Mouse (Mus musculus) adrenal gland, postnatal 10 days (tissue): ENCODE results near the gene St8sia1. TPM values are rescaled to one million over a fixed set of nuclear protein-coding genes. Genes with fewer than 3 reads are reported as not detected.

Source experiments
- DNase-seq: peaks from one replicate; pipeline ENCODE4 v3.0.0; 2021; ENCODE audit warnings: mixed read lengths
- total RNA-seq, 2 experiments: library from RNA; stranded (reverse); gene quantifications; 2 replicates each; pipeline ENCODE4 v1.2.3; 2021

The St8sia1 gene
- total RNA-seq, 2 experiments from 2014 or later, result 1.7 to 2.5 TPM

DNA sequence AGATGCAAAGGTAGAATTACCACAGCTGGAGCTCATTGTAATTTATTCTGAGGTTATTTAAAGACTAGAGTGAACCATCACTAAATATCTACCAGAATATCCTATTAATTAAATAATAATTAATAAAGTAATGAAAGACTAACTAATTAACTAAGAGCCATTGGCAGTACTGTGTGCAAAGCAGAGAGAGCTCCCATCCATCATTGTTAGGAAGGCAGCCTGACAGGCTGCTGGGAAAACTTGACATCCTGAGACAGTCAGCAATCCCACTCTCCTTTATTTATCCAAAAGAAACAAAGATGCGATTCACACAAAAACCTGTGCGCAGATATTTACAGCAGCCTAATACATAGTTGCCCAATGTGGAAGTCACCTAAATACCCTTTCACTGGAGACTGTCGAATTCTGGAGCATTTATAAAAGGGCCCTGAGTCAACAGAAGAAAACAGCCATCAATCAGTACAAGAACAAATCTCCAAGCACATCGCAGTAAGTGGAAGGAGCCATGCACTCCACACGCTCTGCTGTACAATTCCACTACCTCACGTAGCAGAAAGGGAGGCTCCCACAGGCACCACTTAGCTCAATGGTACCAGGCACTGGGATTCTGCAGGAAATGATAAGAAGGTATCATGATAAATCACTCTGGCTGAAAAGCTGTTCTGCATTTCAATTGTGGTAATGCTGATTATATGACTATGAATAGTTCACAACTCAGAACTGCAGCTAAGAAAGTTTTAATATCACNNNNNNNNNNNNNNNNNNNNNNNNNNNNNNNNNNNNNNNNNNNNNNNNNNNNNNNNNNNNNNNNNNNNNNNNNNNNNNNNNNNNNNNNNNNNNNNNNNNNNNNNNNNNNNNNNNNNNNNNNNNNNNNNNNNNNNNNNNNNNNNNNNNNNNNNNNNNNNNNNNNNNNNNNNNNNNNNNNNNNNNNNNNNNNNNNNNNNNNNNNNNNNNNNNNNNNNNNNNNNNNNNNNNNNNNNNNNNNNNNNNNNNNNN lies 15.7 kb upstream of the St8sia1 start:
- DNase-seq, result no peak

GRCm38 (mm10) chr6:142977221-142977620 lies 13.0 kb upstream of the St8sia1 start:
- DNase-seq, result no peak

DNA sequence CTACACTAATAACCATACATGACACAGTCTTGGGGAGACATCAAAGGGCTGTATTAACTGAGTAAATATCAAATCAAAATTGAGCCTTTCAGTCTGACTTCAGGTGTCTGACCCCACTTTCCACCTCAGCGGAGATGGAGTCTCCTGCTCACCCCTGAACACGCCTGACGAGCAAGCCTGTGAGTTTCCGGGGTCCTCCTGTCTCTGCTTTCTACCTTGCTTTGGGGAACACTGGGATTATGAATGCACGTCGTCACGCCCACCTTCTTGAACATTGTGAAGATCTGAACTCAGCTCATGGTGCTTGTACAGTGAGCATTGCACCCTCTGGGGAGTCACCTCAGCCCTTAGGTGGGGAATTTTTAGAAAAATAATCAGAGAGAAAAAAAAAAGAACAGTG lies 9.0 kb upstream of the St8sia1 start:
- DNase-seq, result no peak

GRCm38 (mm10) chr6:142972205-142972604 lies 8.0 kb upstream of the St8sia1 start:
- DNase-seq, result no peak

DNA sequence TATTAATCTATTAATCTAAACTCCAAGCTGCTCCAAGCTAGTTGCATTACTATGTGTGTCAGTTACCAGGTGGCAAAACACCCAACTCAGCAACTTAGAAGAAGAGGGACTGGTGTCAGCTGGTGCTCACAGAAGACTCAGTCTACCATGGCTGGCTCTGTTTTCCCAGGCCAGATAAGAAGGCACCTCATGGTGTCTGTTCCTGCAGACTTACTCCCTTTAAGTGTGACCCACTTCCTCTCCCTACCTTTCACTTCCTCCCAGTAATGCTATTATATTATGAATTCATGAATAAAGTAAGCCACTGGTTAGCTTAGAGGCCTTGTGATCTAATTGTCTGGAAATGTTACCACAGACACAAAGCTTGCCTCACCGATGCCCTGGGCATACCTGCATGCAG lies 3.2 kb upstream of the St8sia1 start:
- no peak for DNase-seq

DNA sequence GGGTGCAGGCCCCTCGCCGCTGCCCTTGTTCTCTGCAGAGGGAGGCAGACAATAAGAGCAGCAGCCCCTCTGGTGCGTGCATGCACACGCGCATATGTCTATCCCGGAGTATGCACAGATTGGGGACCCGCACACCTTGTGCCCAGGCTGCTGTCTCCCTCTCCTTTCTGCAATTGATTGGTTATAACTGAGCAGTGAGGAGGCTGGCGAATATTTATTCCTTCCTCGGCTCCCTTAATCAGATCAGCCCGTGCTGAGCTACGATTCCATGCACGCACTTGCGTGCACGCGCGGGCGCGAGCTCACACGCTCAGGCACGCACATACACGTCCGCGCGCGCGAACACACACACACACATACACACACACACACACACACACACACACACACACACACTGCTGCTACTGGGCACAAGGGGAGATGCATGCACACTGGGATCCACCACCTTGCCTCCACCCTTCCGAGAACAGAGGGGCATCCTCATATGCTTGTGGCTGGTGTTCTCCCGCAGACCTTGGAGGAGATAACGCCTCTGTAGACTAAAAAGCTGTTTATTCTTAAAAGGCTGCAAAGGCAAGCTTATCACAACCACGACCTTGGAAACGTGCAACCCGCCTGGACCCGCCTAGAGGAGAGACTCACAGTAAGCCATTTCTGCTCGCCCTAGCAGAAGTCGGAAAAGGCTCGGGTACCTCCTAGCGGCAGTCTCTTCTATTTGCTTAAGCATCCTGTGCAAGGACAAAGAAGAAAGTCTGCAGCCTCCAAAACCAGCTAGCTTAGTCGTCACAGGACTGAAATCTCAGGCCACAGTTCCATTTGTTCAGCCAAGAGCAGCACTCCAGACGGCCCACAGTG lies 506 bp upstream of the St8sia1 start:
- peak; percentile 67 for DNase-seq

DNA sequence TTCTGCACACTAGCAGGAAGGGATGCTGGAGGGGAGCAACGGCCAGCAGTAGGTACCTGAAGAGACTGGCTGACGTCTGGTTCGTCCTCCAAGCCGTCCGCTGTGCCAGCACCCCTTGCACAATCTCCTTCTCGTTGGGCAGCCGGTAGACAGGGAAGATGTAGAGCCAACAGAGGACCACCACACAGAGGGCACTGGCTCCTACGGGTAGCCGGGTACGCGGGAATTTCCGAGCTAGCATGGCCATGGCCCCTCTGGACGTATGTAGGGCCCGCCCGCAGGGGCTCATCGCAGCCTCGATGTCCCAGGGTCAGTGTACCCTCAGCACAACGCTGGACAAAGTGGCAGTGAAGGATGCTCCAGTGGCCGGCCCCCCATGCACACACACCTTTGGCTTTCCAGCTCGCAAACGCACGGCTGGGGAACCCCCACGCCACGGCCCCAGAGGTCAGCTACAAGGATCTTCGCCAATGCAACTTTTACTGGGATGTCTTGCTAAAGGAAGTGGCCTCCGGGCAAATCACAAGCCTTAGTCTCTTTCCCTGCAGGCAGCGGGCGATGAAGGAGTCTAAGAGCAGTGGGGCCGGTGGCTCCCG lies 674 bp downstream of the St8sia1 start:
- DNase-seq, result peak; percentile 3

- DNase-seq, result no peak
These were observed 1.4 kb downstream of the St8sia1 start for GRCm38 (mm10) chr6:142962881-142963280.

- no peak for DNase-seq
These were observed 1.8 kb downstream of the St8sia1 start for GRCm38 (mm10) chr6:142962476-142962875.

GRCm38 (mm10) chr6:142961721-142962455 lies 2.4 kb downstream of the St8sia1 start:
- DNase-seq, result no peak

DNA sequence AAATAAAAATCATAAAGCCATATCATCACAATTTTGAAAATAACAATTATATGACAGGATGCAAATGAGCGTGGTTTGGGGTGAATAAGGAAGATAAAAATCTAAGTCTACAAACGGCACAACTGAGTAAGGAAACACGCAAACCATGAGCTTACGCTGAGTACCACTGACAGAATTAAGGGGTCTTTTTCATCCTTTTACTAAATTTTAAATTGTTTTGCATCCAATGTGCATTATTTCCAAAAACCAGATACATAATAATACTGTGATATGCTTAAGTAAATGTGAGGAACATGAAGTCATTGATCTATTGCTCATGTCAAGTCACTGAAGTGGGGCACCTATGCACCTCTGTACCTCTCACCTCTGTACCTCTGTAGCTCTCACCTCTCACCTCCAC lies 7.7 kb downstream of the St8sia1 start:
- no peak for DNase-seq

GRCm38 (mm10) chr6:142955281-142955680 lies 9.0 kb downstream of the St8sia1 start:
- no peak for DNase-seq

DNA sequence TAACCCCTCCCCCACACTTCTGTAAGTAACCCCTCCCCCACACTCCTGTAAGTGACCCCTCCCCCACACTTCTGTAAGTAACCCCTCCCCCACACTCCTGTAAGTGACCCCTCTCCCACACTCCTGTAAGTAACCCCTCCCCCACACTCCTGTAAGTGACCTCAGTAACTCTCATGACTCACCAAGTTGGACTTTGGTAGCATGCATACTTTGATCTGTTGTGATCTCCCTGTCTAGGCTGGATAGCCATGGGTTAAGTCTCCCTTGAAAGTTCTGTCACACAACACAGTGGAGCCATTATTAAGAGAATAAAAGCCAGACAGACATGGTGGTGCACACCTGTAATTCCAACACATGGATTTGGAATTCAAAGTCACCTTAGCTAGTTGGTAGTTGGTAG lies 11.1 kb downstream of the St8sia1 start:
- DNase-seq, result no peak

- no peak for DNase-seq
These were observed 11.8 kb downstream of the St8sia1 start for GRCm38 (mm10) chr6:142952361-142952954.

- no peak for DNase-seq
These were observed 12.5 kb downstream of the St8sia1 start for GRCm38 (mm10) chr6:142951564-142952308.

GRCm38 (mm10) chr6:142950354-142950753 lies 13.9 kb downstream of the St8sia1 start:
- DNase-seq, result no peak

DNA sequence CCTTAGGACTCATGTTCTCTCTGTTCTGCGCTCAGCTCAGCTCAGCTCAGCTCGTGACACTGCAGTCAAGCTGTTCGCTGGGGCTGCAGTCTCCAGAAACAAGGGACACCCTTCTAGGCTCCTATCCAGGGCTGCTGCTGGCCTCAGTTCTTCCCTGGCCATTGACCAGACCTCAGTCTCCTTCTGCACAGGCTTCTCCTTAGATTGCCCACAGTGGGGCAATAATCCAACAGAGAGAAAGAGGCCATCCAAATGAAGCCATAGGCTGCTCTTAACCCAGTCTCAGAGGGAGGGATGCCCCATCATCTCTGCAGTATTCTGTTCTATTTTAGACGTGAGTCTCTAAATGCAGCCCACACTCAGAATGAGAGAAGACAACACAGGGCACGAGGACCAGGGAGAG lies 15.3 kb downstream of the St8sia1 start:
- no peak for DNase-seq

DNA sequence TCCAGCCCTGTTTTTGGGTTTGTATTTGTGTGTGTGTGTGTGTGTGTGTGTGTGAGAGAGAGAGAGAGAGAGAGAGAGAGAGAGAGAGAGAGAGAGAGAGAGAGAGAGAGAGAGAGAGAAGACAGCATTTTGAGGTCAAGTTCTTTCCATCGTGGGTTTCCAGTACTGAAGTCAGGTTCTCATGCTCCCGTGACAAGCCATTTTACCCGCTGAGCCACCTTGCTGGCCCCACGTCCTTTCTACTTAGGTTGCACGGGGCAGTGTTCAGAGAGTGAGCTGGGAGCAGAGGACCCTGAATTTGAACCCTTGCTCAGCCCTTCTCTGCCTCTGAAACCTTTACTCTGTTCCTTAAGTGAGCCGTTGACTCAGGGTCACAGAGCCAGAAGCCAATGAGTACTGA lies 17.2 kb downstream of the St8sia1 start:
- DNase-seq, result no peak

GRCm38 (mm10) chr6:142946069-142946871 lies 18.0 kb downstream of the St8sia1 start:
- DNase-seq, result no peak

- no peak for DNase-seq
These were observed 18.8 kb downstream of the St8sia1 start for GRCm38 (mm10) chr6:142945461-142945860.
